Mouse (Mus musculus): ENCODE measurements at regions not wholly inside any gene's neighbourhood (a gene's known extent, or its start where the extent isn't known, plus 50 kb on each side); places are given as distances from the start of the nearest gene placed in this dataset.

- Histone ChIP-seq H3K4me1 (replicated peaks; ENCODE audit: control insufficient read depth, insufficient read depth, low read length) (no peaks in the 10 kb centered on the region), H3K4me3 (ENCODE audit: low read depth, low read length) (no peak overlapping the region), H3K9me3 (ENCODE audit: control insufficient read depth, low read length) (no peaks in the 10 kb centered on the region), H3K36me3 (ENCODE audit: control insufficient read depth, insufficient read depth, low read length) (no peaks in the 10 kb centered on the region), H3K4me2 (ENCODE audit: low read length) (peak overlapping the region; percentile 18), H3K27me3 (replicated peaks; ENCODE audit: control insufficient read depth, insufficient read depth, low read length) (no peaks in the 10 kb centered on the region), H3K27ac (ENCODE audit: low read depth) (no peak overlapping the region), H3K9ac (ENCODE audit: low read length) (no peak overlapping the region)
- no peak for ATAC-seq (replicated peaks; ENCODE audit: low FRiP score, low TSS enrichment, low read depth)
- no peak for DNase-seq (ENCODE audit: low spot score)
- WGBS, result 51% methylated on average over 10 of the region's 10 CpGs
These were observed 75.4 kb upstream of the Rap2b start for GRCm38 (mm10) chr3:61285924-61286520.

DNA sequence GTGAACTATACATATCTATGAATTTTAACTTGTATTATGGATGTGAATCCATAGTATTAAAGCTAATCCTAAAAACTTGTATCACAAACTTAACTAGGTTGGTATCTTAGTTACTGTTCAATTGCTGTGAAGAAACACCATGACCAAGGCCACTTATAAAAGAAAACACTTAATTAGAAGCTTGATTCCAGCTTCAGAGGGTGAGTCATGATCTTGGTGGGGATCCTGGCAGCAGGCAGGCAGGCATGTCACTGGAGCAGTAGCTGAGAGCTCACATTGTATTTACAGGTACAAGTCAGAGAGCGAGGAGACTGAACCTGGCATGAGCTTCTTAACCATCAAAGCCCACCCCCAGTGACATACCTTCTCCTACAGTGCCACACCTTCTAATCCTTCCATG is 73.2 kb upstream of the Rap2b start:
- Histone ChIP-seq H3K4me1 (replicated peaks; ENCODE audit: control insufficient read depth, insufficient read depth, low read length) (no peaks in the 10 kb centered on the region), H3K27ac (ENCODE audit: low read depth) (no peak overlapping the region), H3K9ac (ENCODE audit: low read length) (no peak overlapping the region), H3K27me3 (replicated peaks; ENCODE audit: control insufficient read depth, insufficient read depth, low read length) (no peaks in the 10 kb centered on the region), H3K4me2 (ENCODE audit: low read length) (no peak overlapping the region), H3K36me3 (ENCODE audit: control insufficient read depth, insufficient read depth, low read length) (no peaks in the 10 kb centered on the region), H3K4me3 (ENCODE audit: low read depth, low read length) (no peak overlapping the region), H3K9me3 (ENCODE audit: control insufficient read depth, low read length) (no peaks in the 10 kb centered on the region)
- ATAC-seq (replicated peaks; ENCODE audit: low FRiP score, low TSS enrichment, low read depth), result no peak
- 62% methylated on average over 1 of the region's 1 CpGs for WGBS
- no peak for DNase-seq (ENCODE audit: low spot score)

GRCm38 (mm10) chr3:61294855-61295254 is 66.6 kb upstream of the Rap2b start:
- H3K36me3 ChIP-seq (ENCODE audit: control insufficient read depth, insufficient read depth, low read length), result no peaks in the 10 kb centered on the region
- no peaks in the 10 kb centered on the region for H3K4me1 ChIP-seq (replicated peaks; ENCODE audit: control insufficient read depth, insufficient read depth, low read length)
- H3K4me2 ChIP-seq (ENCODE audit: low read length), result no peak overlapping the region
- H3K27me3 ChIP-seq (replicated peaks; ENCODE audit: control insufficient read depth, insufficient read depth, low read length), result no peaks in the 10 kb centered on the region
- H3K4me3 ChIP-seq (ENCODE audit: low read depth, low read length), result no peak overlapping the region
- ATAC-seq (replicated peaks; ENCODE audit: low FRiP score, low TSS enrichment, low read depth), result no peak
- WGBS, result 80% methylated on average over 6 of the region's 6 CpGs
- H3K27ac ChIP-seq (ENCODE audit: low read depth), result no peak overlapping the region
- DNase-seq (ENCODE audit: low spot score), result no peak
- no peaks in the 10 kb centered on the region for H3K9me3 ChIP-seq (ENCODE audit: control insufficient read depth, low read length)
- H3K9ac ChIP-seq (ENCODE audit: low read length), result no peak overlapping the region

DNA sequence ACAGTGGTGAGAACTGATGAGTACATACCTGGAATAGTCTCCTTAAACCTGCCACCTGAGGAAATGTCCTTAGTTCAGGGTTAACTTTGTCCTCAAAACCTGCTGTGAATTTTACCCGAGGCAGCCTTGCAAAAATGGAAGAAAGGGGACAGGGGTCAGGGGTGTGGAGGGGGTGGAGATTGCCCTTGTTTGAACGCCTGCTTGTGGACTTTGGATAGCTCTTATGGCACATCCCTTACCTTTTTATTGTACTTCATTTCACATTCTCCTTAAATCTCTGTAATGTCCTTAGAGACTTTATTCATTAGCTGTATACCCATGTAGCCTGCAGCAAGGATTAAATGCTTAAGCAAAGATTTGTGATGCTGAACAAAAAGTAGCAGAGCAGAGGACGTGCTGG is 64.1 kb upstream of the Rap2b start:
- H3K4me2 ChIP-seq (ENCODE audit: low read length), result no peak overlapping the region
- H3K27me3 ChIP-seq (replicated peaks; ENCODE audit: control insufficient read depth, insufficient read depth, low read length), result no peaks in the 10 kb centered on the region
- H3K9me3 ChIP-seq (ENCODE audit: control insufficient read depth, low read length), result no peaks in the 10 kb centered on the region
- no peaks in the 10 kb centered on the region for H3K36me3 ChIP-seq (ENCODE audit: control insufficient read depth, insufficient read depth, low read length)
- DNase-seq (ENCODE audit: low spot score), result no peak
- ATAC-seq (replicated peaks; ENCODE audit: low FRiP score, low TSS enrichment, low read depth), result no peak
- H3K9ac ChIP-seq (ENCODE audit: low read length), result no peak overlapping the region
- no peaks in the 10 kb centered on the region for H3K4me1 ChIP-seq (replicated peaks; ENCODE audit: control insufficient read depth, insufficient read depth, low read length)
- H3K27ac ChIP-seq (ENCODE audit: low read depth), result no peak overlapping the region
- WGBS, result 62% methylated on average over 3 of the region's 3 CpGs
- H3K4me3 ChIP-seq (ENCODE audit: low read depth, low read length), result no peak overlapping the region

DNA sequence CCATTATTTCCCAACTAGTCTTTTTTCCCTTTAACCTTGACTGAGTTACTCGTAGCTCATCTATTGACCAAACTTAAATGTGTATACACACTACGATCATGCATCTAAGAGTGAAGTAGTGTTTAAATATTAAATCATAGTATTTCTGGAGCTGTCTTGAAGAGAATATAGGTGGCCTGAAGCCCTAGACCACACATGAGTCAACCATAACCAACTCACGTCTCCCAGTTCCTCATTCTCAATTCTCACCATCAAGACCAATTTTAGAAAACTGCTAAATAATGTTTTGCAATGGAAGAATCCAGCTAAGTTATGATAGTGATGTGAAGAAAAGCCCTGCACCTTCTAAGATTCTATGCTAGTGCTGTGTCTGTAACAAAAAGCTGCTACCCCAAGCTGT is 59.2 kb upstream of the Rap2b start:
- Histone ChIP-seq H3K4me3 (ENCODE audit: low read depth, low read length) (no peak overlapping the region), H3K27me3 (replicated peaks; ENCODE audit: control insufficient read depth, insufficient read depth, low read length) (no peaks in the 10 kb centered on the region), H3K36me3 (ENCODE audit: control insufficient read depth, insufficient read depth, low read length) (no peaks in the 10 kb centered on the region), H3K27ac (ENCODE audit: low read depth) (no peak overlapping the region), H3K4me2 (ENCODE audit: low read length) (no peak overlapping the region), H3K4me1 (replicated peaks; ENCODE audit: control insufficient read depth, insufficient read depth, low read length) (no peaks in the 10 kb centered on the region), H3K9me3 (ENCODE audit: control insufficient read depth, low read length) (no peaks in the 10 kb centered on the region), H3K9ac (ENCODE audit: low read length) (no peak overlapping the region)
- ATAC-seq (replicated peaks; ENCODE audit: low FRiP score, low TSS enrichment, low read depth) (no peak), DNase-seq (ENCODE audit: low spot score) (no peak)
- 79% methylated on average over 3 of the region's 3 CpGs for WGBS

GRCm38 (mm10) chr3:61303485-61303884 is 58.0 kb upstream of the Rap2b start:
- no peak for ATAC-seq (replicated peaks; ENCODE audit: low FRiP score, low TSS enrichment, low read depth)
- H3K27ac ChIP-seq (ENCODE audit: low read depth), result no peak overlapping the region
- no peak overlapping the region for H3K4me3 ChIP-seq (ENCODE audit: low read depth, low read length)
- no peaks in the 10 kb centered on the region for H3K9me3 ChIP-seq (ENCODE audit: control insufficient read depth, low read length)
- no peaks in the 10 kb centered on the region for H3K27me3 ChIP-seq (replicated peaks; ENCODE audit: control insufficient read depth, insufficient read depth, low read length)
- no peak overlapping the region for H3K4me2 ChIP-seq (ENCODE audit: low read length)
- WGBS, result 66% methylated on average over 3 of the region's 3 CpGs
- H3K4me1 ChIP-seq (replicated peaks; ENCODE audit: control insufficient read depth, insufficient read depth, low read length), result no peaks in the 10 kb centered on the region
- no peak overlapping the region for H3K9ac ChIP-seq (ENCODE audit: low read length)
- DNase-seq (ENCODE audit: low spot score), result no peak
- H3K36me3 ChIP-seq (ENCODE audit: control insufficient read depth, insufficient read depth, low read length), result no peaks in the 10 kb centered on the region

DNA sequence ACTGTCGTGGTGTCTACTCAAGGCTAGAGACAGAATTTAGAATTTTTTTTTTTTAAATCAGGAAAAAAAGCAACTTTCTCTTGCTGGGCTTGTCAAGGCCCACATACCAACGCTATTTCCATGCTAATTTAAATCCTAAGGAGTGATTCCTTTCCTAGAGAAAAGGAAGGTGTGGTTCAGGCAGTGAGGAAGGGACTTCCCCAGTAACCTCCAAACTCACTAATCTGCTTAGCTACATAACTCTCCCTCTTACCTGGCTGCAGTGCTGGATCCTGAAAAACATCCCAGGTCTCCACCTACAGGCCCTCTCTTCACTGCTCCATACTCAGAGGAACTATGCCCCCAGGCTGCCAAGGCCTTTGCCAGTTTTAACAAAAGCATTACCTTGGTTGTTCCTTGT is 55.1 kb upstream of the Rap2b start:
- no peaks in the 10 kb centered on the region for H3K4me1 ChIP-seq (replicated peaks; ENCODE audit: control insufficient read depth, insufficient read depth, low read length)
- WGBS, result 57% methylated on average over 2 of the region's 2 CpGs
- DNase-seq (ENCODE audit: low spot score) (no peak), ATAC-seq (replicated peaks; ENCODE audit: low FRiP score, low TSS enrichment, low read depth) (no peak)
- H3K9ac ChIP-seq (ENCODE audit: low read length), result no peak overlapping the region
- no peak overlapping the region for H3K27ac ChIP-seq (ENCODE audit: low read depth)
- H3K4me3 ChIP-seq (ENCODE audit: low read depth, low read length), result no peak overlapping the region
- H3K27me3 ChIP-seq (replicated peaks; ENCODE audit: control insufficient read depth, insufficient read depth, low read length), result no peaks in the 10 kb centered on the region
- H3K9me3 ChIP-seq (ENCODE audit: control insufficient read depth, low read length), result no peaks in the 10 kb centered on the region
- no peak overlapping the region for H3K4me2 ChIP-seq (ENCODE audit: low read length)
- no peaks in the 10 kb centered on the region for H3K36me3 ChIP-seq (ENCODE audit: control insufficient read depth, insufficient read depth, low read length)

DNA sequence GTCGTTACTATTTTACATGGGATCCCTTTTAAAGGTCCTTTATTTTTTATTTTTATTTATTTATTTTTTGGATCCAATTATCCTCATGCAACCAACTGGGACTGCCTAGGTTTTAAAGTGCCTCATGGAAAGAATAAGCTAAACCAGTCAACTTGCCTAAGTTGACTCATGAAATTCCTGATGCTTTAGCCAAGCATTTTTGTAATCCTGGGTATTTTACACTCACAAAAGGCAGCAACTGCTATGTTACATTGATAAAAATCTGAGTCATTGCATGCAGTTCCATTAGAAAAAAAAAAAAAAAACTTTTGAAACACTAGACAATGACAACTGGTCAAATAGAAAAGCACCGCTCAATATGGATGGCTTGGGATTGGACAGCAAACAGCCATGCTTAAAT is 52.7 kb upstream of the Rap2b start:
- no peak for ATAC-seq (replicated peaks; ENCODE audit: low FRiP score, low TSS enrichment, low read depth)
- no peaks in the 10 kb centered on the region for H3K36me3 ChIP-seq (ENCODE audit: control insufficient read depth, insufficient read depth, low read length)
- H3K9me3 ChIP-seq (ENCODE audit: control insufficient read depth, low read length), result no peaks in the 10 kb centered on the region
- H3K9ac ChIP-seq (ENCODE audit: low read length), result no peak overlapping the region
- no peak for DNase-seq (ENCODE audit: low spot score)
- H3K4me1 ChIP-seq (replicated peaks; ENCODE audit: control insufficient read depth, insufficient read depth, low read length), result no peaks in the 10 kb centered on the region
- no peak overlapping the region for H3K4me2 ChIP-seq (ENCODE audit: low read length)
- H3K27ac ChIP-seq (ENCODE audit: low read depth), result no peak overlapping the region
- whole genome bisulfite sequencing, result 85% methylated on average over 2 of the region's 2 CpGs
- H3K27me3 ChIP-seq (replicated peaks; ENCODE audit: control insufficient read depth, insufficient read depth, low read length), result no peaks in the 10 kb centered on the region
- H3K4me3 ChIP-seq (ENCODE audit: low read depth, low read length), result no peak overlapping the region

- WGBS, result 82% methylated on average over 1 of the region's 1 CpGs
- H3K27me3 ChIP-seq (replicated peaks; ENCODE audit: control insufficient read depth, insufficient read depth, low read length), result no peaks in the 10 kb centered on the region
- ATAC-seq (replicated peaks; ENCODE audit: low FRiP score, low TSS enrichment, low read depth), result no peak
These were observed 52.2 kb upstream of the Rap2b start for GRCm38 (mm10) chr3:61309197-61309596.

More at GRCm38 (mm10) chr3:61309197-61309596, 52.2 kb upstream of the Rap2b start:
- no peak overlapping the region for H3K4me3 ChIP-seq (ENCODE audit: low read depth, low read length)
- no peak overlapping the region for H3K9ac ChIP-seq (ENCODE audit: low read length)
- H3K4me1 ChIP-seq (replicated peaks; ENCODE audit: control insufficient read depth, insufficient read depth, low read length), result no peaks in the 10 kb centered on the region
- H3K36me3 ChIP-seq (ENCODE audit: control insufficient read depth, insufficient read depth, low read length), result no peaks in the 10 kb centered on the region
- H3K27ac ChIP-seq (ENCODE audit: low read depth), result no peak overlapping the region
- H3K9me3 ChIP-seq (ENCODE audit: control insufficient read depth, low read length), result no peaks in the 10 kb centered on the region
- DNase-seq (ENCODE audit: low spot score), result no peak
- no peak overlapping the region for H3K4me2 ChIP-seq (ENCODE audit: low read length)
